Mouse (Mus musculus) neural tube, embryonic 12.5 days (tissue): ENCODE measurements around the gene Prol1. TPM values are rescaled to one million over a fixed set of nuclear protein-coding genes. Genes with fewer than 3 reads are reported as not detected.
"Not testable (repeated sequence)": the region's sequence is repeated elsewhere in the genome, so short reads cannot be mapped to it uniquely, and the experiment has no call there.

ENCODE experiments used
- ATAC-seq: fragments of 200-750 bp; cut with Nextera tagmentation; 2 replicates; pipeline ENCODE4 v1.8.0; 2017; ENCODE audit warnings: low read depth, mild to moderate bottlenecking, moderate TSS enrichment, moderate library complexity; ENCODE audit not compliant: low FRiP score
- H3K27ac ChIP-seq: fragments of 300-500 bp; sonication (generic); 2 replicates; pipeline ENCODE4 v1.5.1; 2016
- H3K27me3 ChIP-seq: fragments of 300-500 bp; sonication (generic); replicated peaks from 2 replicates; pipeline ENCODE4 v1.6.1; 2016; ENCODE audit warnings: mild to moderate bottlenecking
- H3K36me3 ChIP-seq: fragments of 300-500 bp; sonication (generic); 2 replicates; pipeline ENCODE4 v1.6.1; 2016; ENCODE audit warnings: mild to moderate bottlenecking
- H3K4me1 ChIP-seq: fragments of 300-500 bp; sonication (generic); 2 replicates; pipeline ENCODE4 v1.6.1; 2016
- H3K4me2 ChIP-seq: fragments of 300-500 bp; sonication (generic); replicated peaks from 2 replicates; pipeline ENCODE4 v1.6.1; 2016; ENCODE audit warnings: mild to moderate bottlenecking
- H3K4me3 ChIP-seq: fragments of 300-500 bp; sonication (generic); 2 replicates; pipeline ENCODE4 v1.5.1; 2016
- H3K9ac ChIP-seq: fragments of 300-500 bp; sonication (generic); 2 replicates; pipeline ENCODE4 v1.6.1; 2016; ENCODE audit warnings: mild to moderate bottlenecking
- H3K9me3 ChIP-seq: fragments of 300-500 bp; sonication (generic); 2 replicates; pipeline ENCODE4 v1.6.1; 2016; ENCODE audit warnings: mild to moderate bottlenecking
- WGBS: fragments of 180-500 bp; shearing (Covaris S2); methylation state at CpG from one replicate; pipeline ENCODE4 v1.1.7; 2016; 5-methylcytosine and 5-hydroxymethylcytosine counted together
- polyA plus RNA-seq: library from polyadenylated mRNA; unstranded; fragments of >200 nt; fragmentation: Nextera tagmentation; extraction: Ambion mirVana; gene quantifications from 2 replicates; pipeline ENCODE4 v1.2.1, GENCODE M21; 2016

Prol1 gene
- polyA plus RNA-seq: not detected in 2 replicates

DNA sequence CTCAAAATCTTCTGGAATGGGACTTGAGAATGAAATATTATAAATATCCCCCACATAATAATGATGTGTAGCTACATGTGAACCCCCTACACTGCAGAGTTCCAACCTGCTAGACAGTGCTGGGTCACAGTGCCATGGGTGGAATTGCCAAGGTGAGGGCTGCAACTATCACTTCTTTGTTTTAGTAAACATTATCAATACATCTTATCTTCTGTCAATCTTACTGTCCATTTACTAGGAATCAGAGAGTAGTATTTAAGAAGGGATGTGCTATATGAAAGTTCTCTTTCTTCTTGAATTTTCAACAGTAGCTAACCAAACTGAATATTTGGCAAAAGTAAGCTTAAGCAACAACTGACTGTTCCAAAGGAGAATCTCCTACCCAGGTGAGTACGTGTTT, at the start of gene Prol1:
Gene Prol1, plus strand, starts transcription at position 301 of the 400 bp plus-strand sequence.
- H3K4me1 ChIP-seq: no peaks in the 10 kb centered on the region
- WGBS: 98% methylated on average over 1 of the region's 1 CpGs
- no peak within 1 kb of the TSS for H3K27ac ChIP-seq
- no peaks in the 10 kb centered on the region for H3K9me3 ChIP-seq
- H3K9ac ChIP-seq: no peak within 1 kb of the TSS
- no peak within 1 kb of the TSS for H3K4me2 ChIP-seq
- no peaks in the 10 kb centered on the region for H3K36me3 ChIP-seq
- H3K4me3 ChIP-seq: no peak within 1 kb of the TSS
- ATAC-seq: no peak
- H3K27me3 ChIP-seq: no peaks in the 10 kb centered on the region

- no peak within 1 kb of the TSS for H3K4me2 ChIP-seq
- no peak within 1 kb of the TSS for H3K27ac ChIP-seq
- H3K27me3 ChIP-seq: no peaks in the 10 kb centered on the region
- H3K9ac ChIP-seq: no peak within 1 kb of the TSS
- H3K36me3 ChIP-seq: no peaks in the 10 kb centered on the region
- H3K4me1 ChIP-seq: no peaks in the 10 kb centered on the region
- WGBS: 80% methylated on average over 1 of the region's 1 CpGs
- H3K4me3 ChIP-seq: no peak within 1 kb of the TSS
- ATAC-seq: no peak
- H3K9me3 ChIP-seq: no peaks in the 10 kb centered on the region
Observed at GRCm38 (mm10) chr5:88268619-88269018, 48.5 kb upstream of the Prol1 start, which contains the start of gene Gm7714. Gene Gm7714, plus strand, starts transcription at chr5:88268919.

DNA sequence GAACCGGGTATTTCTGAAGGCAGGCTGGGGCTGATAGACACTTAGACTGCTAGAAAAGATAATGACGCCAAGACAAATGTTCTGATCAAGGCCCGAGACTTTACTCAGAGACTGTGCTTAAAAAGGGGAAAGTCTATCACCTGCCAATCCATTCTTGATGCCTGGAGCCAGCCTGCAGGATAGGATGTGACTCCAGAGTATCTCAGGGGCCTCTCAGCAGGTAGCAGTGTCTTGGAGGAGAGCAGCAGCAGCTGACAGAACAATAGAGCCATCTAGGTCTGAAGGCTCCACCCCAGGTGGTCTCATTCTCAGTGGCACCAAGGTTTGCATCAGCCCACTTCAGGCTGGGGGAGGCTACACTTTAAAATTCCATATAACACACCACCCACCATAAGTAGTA, 5.8 kb upstream of the Prol1 start:
- not testable (repeated sequence) for H3K9me3 ChIP-seq, H3K4me1 ChIP-seq, H3K9ac ChIP-seq, H3K36me3 ChIP-seq, H3K4me2 ChIP-seq, H3K27me3 ChIP-seq, H3K27ac ChIP-seq, H3K4me3 ChIP-seq, ATAC-seq
- WGBS: 69% methylated on average over 3 of the region's 3 CpGs

DNA sequence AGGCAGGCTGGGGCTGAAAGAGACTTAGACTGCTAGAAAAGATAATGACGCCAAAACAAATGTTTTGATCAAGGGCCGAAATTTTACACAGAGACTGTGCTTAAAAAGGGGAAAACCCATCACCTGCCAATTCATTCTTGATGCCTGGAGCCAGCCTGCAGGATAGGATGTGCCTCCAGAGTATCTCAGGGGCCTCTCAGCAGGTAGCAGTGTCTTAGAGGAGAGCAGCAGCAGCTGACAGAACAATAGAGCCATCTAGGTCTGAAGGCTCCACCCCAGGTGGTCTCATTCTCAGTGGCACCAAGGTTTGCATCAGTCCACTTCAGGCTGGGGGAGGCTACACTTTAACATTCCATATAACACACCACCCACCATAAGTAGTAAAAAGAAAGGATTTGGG, 31.4 kb downstream of the Prol1 start:
- WGBS: 57% methylated on average over 2 of the region's 2 CpGs
- H3K9me3 ChIP-seq, ATAC-seq, H3K9ac ChIP-seq, H3K4me1 ChIP-seq, H3K36me3 ChIP-seq, H3K27ac ChIP-seq, H3K4me2 ChIP-seq, H3K27me3 ChIP-seq, H3K4me3 ChIP-seq: not testable (repeated sequence)

DNA sequence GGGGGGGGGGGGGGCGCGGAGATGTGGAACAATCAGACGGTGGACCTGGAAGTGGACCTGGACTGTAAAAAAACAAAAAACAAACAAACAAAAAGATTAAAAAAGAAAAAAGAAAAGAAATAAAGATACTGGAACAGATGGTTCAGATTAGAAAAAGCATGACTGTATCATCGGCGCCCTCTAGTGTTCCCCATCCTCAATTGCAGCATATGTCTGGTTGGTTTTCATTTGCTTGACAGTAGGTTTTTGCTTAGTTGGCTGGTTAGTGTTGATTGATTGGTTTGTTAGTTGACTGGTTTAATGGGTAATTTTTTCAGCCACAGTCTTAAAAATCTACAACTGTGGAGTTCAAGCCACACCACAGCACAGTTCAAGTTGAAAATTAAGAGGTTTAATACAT, 47.7 kb downstream of the Prol1 start:
- 3% methylated on average over 5 of the region's 5 CpGs for WGBS
- H3K9me3 ChIP-seq: no peaks in the 10 kb centered on the region
- H3K9ac ChIP-seq: no peak overlapping the region
- no peak overlapping the region for H3K27ac ChIP-seq
- no peaks in the 10 kb centered on the region for H3K27me3 ChIP-seq
- H3K36me3 ChIP-seq: no peaks in the 10 kb centered on the region
- H3K4me1 ChIP-seq: no peaks in the 10 kb centered on the region
- no peak overlapping the region for H3K4me3 ChIP-seq
- ATAC-seq: no peak
- no peak overlapping the region for H3K4me2 ChIP-seq

DNA sequence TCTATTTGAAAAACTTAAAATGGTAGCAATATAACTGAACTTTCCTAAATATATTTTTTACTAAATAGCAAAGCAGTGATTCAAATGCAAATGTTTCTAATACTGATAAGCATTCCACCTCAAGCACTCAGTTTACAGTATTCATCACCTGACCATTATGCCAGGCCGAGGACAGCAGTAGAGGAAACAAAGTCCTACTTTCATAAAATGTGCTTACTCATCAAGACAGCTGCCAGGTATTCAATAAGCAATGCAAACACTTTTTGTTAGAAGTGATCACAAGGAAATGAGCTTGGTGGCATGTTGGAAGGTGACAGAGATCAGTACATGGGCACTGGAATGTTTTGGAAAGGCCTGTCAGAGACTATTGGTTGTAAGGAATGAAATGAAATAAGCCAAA, 49.8 kb downstream of the Prol1 start:
- 88% methylated on average over 1 of the region's 1 CpGs for WGBS

GRCm38 (mm10) chr5:88370578-88371232, 53.6 kb downstream of the Prol1 start:
- H3K36me3 ChIP-seq: no peaks in the 10 kb centered on the region
- H3K4me3 ChIP-seq: no peak overlapping the region
- no peak for ATAC-seq
- no peak overlapping the region for H3K4me2 ChIP-seq
- no peak overlapping the region for H3K27ac ChIP-seq
- no peak overlapping the region for H3K9ac ChIP-seq
- WGBS: 85% methylated on average over 6 of the region's 6 CpGs
- no peaks in the 10 kb centered on the region for H3K4me1 ChIP-seq
- no peaks in the 10 kb centered on the region for H3K9me3 ChIP-seq
- H3K27me3 ChIP-seq: no peaks in the 10 kb centered on the region

More for the DNA sequence above, 49.8 kb downstream of the Prol1 start:
- H3K9ac ChIP-seq: no peak overlapping the region
- no peaks in the 10 kb centered on the region for H3K4me1 ChIP-seq
- no peaks in the 10 kb centered on the region for H3K9me3 ChIP-seq
- H3K27ac ChIP-seq: no peak overlapping the region
- H3K4me3 ChIP-seq: no peak overlapping the region
- ATAC-seq: no peak
- no peaks in the 10 kb centered on the region for H3K27me3 ChIP-seq
- no peaks in the 10 kb centered on the region for H3K36me3 ChIP-seq
- H3K4me2 ChIP-seq: no peak overlapping the region

DNA sequence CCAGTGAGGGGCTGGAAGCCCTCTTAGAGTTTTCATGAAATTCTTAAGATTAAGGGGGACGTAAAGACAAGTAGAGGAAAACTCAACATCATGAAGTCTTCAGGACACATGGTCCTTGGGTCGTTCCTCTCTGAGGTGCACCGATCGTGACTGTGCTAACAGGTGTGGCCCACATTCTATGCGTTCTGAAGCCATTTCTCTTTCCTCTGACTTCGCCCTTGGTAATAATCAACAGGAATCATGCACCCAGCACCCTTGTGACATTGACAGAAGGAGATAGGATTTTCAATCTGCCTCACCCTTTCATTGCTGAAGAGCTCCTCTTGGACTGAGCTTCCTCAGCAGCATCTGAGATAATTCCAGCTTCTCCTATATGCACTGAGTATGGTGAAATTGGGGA, 55.5 kb downstream of the Prol1 start:
- Histone ChIP-seq H3K27me3 (no peaks in the 10 kb centered on the region), H3K36me3 (no peaks in the 10 kb centered on the region), H3K9ac (no peak overlapping the region), H3K4me3 (no peak overlapping the region), H3K4me2 (no peak overlapping the region), H3K4me1 (no peaks in the 10 kb centered on the region), H3K9me3 (no peaks in the 10 kb centered on the region), H3K27ac (no peak overlapping the region)
- 88% methylated on average over 6 of the region's 6 CpGs for WGBS
- no peak for ATAC-seq

DNA sequence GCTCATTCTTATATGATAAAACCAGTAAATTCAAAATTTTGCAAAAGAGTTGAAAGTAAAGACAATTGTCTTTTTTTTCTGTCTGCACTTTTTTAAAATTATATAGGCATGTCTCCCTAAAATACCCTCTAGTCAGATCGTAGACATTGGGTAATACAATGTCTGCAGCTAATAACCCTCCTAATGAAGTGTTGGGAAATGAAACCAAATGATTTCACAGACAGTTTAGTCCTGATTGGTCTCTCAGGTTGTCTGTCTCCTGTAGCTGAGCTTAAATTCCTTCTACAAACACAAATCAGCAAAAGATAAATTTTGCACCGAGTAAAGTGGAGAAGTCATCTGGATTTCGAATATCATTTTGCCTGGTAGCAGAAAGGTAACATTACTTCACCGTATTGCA, 58.7 kb downstream of the Prol1 start, which contains the start of gene Amtn:
Gene Amtn, plus strand, starts transcription at position 301 of the 400 bp plus-strand sequence.
- H3K36me3 ChIP-seq: no peaks in the 10 kb centered on the region
- H3K9me3 ChIP-seq: no peaks in the 10 kb centered on the region
- no peak within 1 kb of the TSS for H3K9ac ChIP-seq
- H3K4me2 ChIP-seq: no peak within 1 kb of the TSS
- H3K27ac ChIP-seq: no peak within 1 kb of the TSS
- no peaks in the 10 kb centered on the region for H3K27me3 ChIP-seq
- WGBS: 85% methylated on average over 4 of the region's 4 CpGs
- ATAC-seq: no peak
- no peaks in the 10 kb centered on the region for H3K4me1 ChIP-seq
- H3K4me3 ChIP-seq: no peak within 1 kb of the TSS

Other genes with a start within 250 kb of the Prol1 start
- not detected in 2 replicates for gene Smr2, start 230.8 kb upstream of the Prol1 start, polyA plus RNA-seq
- not detected in 2 replicates for gene Gm11116, start 205.8 kb upstream of the Prol1 start, polyA plus RNA-seq
- gene Gm11115, start 163.2 kb upstream of the Prol1 start, polyA plus RNA-seq: not detected in 2 replicates
- not detected in 2 replicates for gene Gm7714, start 48.4 kb upstream of the Prol1 start, polyA plus RNA-seq
- gene Amtn, start 58.8 kb downstream of the Prol1 start, polyA plus RNA-seq: 0.33 TPM in 1 of 2 replicates, not detected in the other
- not detected in 2 replicates for gene Ambn, start 138.7 kb downstream of the Prol1 start, polyA plus RNA-seq
- gene Enam, start 170.7 kb downstream of the Prol1 start, polyA plus RNA-seq: not detected in 2 replicates
- 0.18 and 0.23 TPM in 2 replicates for gene Jchain, start 210.6 kb downstream of the Prol1 start, polyA plus RNA-seq
- gene Utp3, start 237.2 kb downstream of the Prol1 start, polyA plus RNA-seq: 55.2 and 66.1 TPM in 2 replicates
- 236 and 245 TPM in 2 replicates for gene Rufy3, start 247.7 kb downstream of the Prol1 start, polyA plus RNA-seq